Mouse (Mus musculus): ENCODE results near the gene Natd1. TPM values are rescaled to one million over a fixed set of nuclear protein-coding genes. Genes with fewer than 3 reads are reported as not detected.

Gene Natd1
- polyA plus RNA-seq, 1 experiment, result 39.3 TPM

DNA sequence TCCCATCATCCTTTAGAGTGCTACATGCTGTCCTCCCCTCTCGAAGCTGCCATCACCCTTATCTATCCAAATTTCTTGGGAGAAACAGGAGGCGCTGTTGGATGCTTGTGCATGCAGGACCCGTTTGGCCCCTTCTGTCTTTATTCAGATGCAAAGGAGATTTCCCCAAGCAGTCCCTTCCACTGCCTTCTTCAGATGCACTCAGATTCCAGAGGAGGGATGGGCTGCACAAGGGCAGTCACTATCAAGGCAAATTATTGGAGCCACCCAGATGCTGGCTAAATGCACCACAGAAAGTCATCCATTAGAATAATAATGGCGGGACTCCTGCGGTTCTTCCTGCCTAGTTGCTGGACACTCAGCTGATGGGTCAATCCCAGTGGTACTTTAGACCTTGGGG lies 8.4 kb upstream of the Natd1 start:
- no peak overlapping the region for H3K27ac ChIP-seq (ENCODE audit: insufficient read depth, low read depth, low read length)
- H3K4me1 ChIP-seq (ENCODE audit: control insufficient read depth, insufficient read depth, low read length), result peaks cover 5% of the 10 kb centered on the region; the same call in 1 of the 2 replicates
- WGBS, result 81% methylated on average over 5 of the region's 5 CpGs
- H3K4me3 ChIP-seq (ENCODE audit: insufficient read depth, low read depth, low read length), result no peak overlapping the region
- TF ChIP-seq CTCF (conservative IDR thresholded peaks at IDR 0.05; ENCODE audit: insufficient read depth, insufficient read length, low read depth, low read length), result no peak
- TF ChIP-seq POLR2A (IDR thresholded peaks at IDR 0.05; ENCODE audit: low read depth, low read length), result no peak
- H3K36me3 ChIP-seq (ENCODE audit: control insufficient read depth, insufficient read depth, low read length), result no peaks in the 10 kb centered on the region
- DNase-seq, result no peak
- no peaks in the 10 kb centered on the region for H3K27me3 ChIP-seq (replicated peaks; ENCODE audit: control insufficient read depth, insufficient read depth, low read length)

GRCm38 (mm10) chr11:60922195-60922594 lies 7.6 kb upstream of the Natd1 start:
- H3K4me1 ChIP-seq (ENCODE audit: control insufficient read depth, insufficient read depth, low read length), result peaks cover 5% of the 10 kb centered on the region; the same call in 1 of the 2 replicates
- H3K27ac ChIP-seq (ENCODE audit: insufficient read depth, low read depth, low read length), result no peak overlapping the region
- WGBS, result 86% methylated on average over 1 of the region's 1 CpGs
- no peak overlapping the region for H3K4me3 ChIP-seq (ENCODE audit: insufficient read depth, low read depth, low read length)
- H3K36me3 ChIP-seq (ENCODE audit: control insufficient read depth, insufficient read depth, low read length), result no peaks in the 10 kb centered on the region
- no peak for DNase-seq
- no peaks in the 10 kb centered on the region for H3K27me3 ChIP-seq (replicated peaks; ENCODE audit: control insufficient read depth, insufficient read depth, low read length)
- no peak for TF ChIP-seq CTCF (conservative IDR thresholded peaks at IDR 0.05; ENCODE audit: insufficient read depth, insufficient read length, low read depth, low read length)
- no peak for TF ChIP-seq POLR2A (IDR thresholded peaks at IDR 0.05; ENCODE audit: low read depth, low read length)

GRCm38 (mm10) chr11:60920021-60920420 lies 5.5 kb upstream of the Natd1 start:
- 0 out of 2 replicates have a peak, but pooled peaks cover 8% of the 10 kb centered on the region for H3K4me1 ChIP-seq (ENCODE audit: control insufficient read depth, insufficient read depth, low read length)
- no peaks in the 10 kb centered on the region for H3K27me3 ChIP-seq (replicated peaks; ENCODE audit: control insufficient read depth, insufficient read depth, low read length)
- WGBS, result 86% methylated on average over 2 of the region's 2 CpGs
- no peak overlapping the region for H3K4me3 ChIP-seq (ENCODE audit: insufficient read depth, low read depth, low read length)
- no peak for TF ChIP-seq CTCF (conservative IDR thresholded peaks at IDR 0.05; ENCODE audit: insufficient read depth, insufficient read length, low read depth, low read length)
- TF ChIP-seq POLR2A (IDR thresholded peaks at IDR 0.05; ENCODE audit: low read depth, low read length), result no peak
- H3K36me3 ChIP-seq (ENCODE audit: control insufficient read depth, insufficient read depth, low read length), result no peaks in the 10 kb centered on the region
- no peak overlapping the region for H3K27ac ChIP-seq (ENCODE audit: insufficient read depth, low read depth, low read length)
- no peak for DNase-seq

GRCm38 (mm10) chr11:60915201-60915600 lies 651 bp upstream of the Natd1 start:
- no peak overlapping the region for H3K4me3 ChIP-seq (ENCODE audit: insufficient read depth, low read depth, low read length)
- peaks cover 22% of the 10 kb centered on the region; the same call in 1 of the 2 replicates for H3K4me1 ChIP-seq (ENCODE audit: control insufficient read depth, insufficient read depth, low read length)
- TF ChIP-seq CTCF (conservative IDR thresholded peaks at IDR 0.05; ENCODE audit: insufficient read depth, insufficient read length, low read depth, low read length), result no peak
- no peak for TF ChIP-seq POLR2A (IDR thresholded peaks at IDR 0.05; ENCODE audit: low read depth, low read length)
- no peaks in the 10 kb centered on the region for H3K27me3 ChIP-seq (replicated peaks; ENCODE audit: control insufficient read depth, insufficient read depth, low read length)
- H3K27ac ChIP-seq (ENCODE audit: insufficient read depth, low read depth, low read length), result no peak overlapping the region
- WGBS, result 67% methylated on average over 4 of the region's 4 CpGs
- no peaks in the 10 kb centered on the region for H3K36me3 ChIP-seq (ENCODE audit: control insufficient read depth, insufficient read depth, low read length)
- DNase-seq, result no peak

GRCm38 (mm10) chr11:60913301-60914196 lies 1.0 kb downstream of the Natd1 start:
- peak; percentile 96 for DNase-seq
- under 1% methylated on average over 86 of the region's 86 CpGs for WGBS
- Histone ChIP-seq H3K36me3 (ENCODE audit: control insufficient read depth, insufficient read depth, low read length) (no peaks in the 10 kb centered on the region), H3K27ac (ENCODE audit: insufficient read depth, low read depth, low read length) (peak overlapping the region; percentile 54), H3K4me1 (ENCODE audit: control insufficient read depth, insufficient read depth, low read length) (peaks cover 22% of the 10 kb centered on the region; the same call in 1 of the 2 replicates), H3K27me3 (replicated peaks; ENCODE audit: control insufficient read depth, insufficient read depth, low read length) (no peaks in the 10 kb centered on the region), H3K4me3 (ENCODE audit: insufficient read depth, low read depth, low read length) (peak overlapping the region; percentile 88)
- TF ChIP-seq POLR2A (IDR thresholded peaks at IDR 0.05; ENCODE audit: low read depth, low read length) (peak; percentile 54), CTCF (conservative IDR thresholded peaks at IDR 0.05; ENCODE audit: insufficient read depth, insufficient read length, low read depth, low read length) (no peak)

- Histone ChIP-seq H3K27me3 (replicated peaks; ENCODE audit: control insufficient read depth, insufficient read depth, low read length) (no peaks in the 10 kb centered on the region), H3K27ac (ENCODE audit: insufficient read depth, low read depth, low read length) (no peak overlapping the region), H3K36me3 (ENCODE audit: control insufficient read depth, insufficient read depth, low read length) (no peaks in the 10 kb centered on the region), H3K4me1 (ENCODE audit: control insufficient read depth, insufficient read depth, low read length) (peaks cover 22% of the 10 kb centered on the region; the same call in 1 of the 2 replicates), H3K4me3 (ENCODE audit: insufficient read depth, low read depth, low read length) (peak overlapping the region; percentile 88)
- DNase-seq, result peak; percentile 31
- TF ChIP-seq CTCF (conservative IDR thresholded peaks at IDR 0.05; ENCODE audit: insufficient read depth, insufficient read length, low read depth, low read length), result no peak
- no peak for TF ChIP-seq POLR2A (IDR thresholded peaks at IDR 0.05; ENCODE audit: low read depth, low read length)
- WGBS, result 11% methylated on average over 7 of the region's 7 CpGs
Observed at GRCm38 (mm10) chr11:60912525-60912973, 2.0 kb downstream of the Natd1 start.

- H3K27ac ChIP-seq (ENCODE audit: insufficient read depth, low read depth, low read length), result no peak overlapping the region
- 76% methylated on average over 1 of the region's 1 CpGs for WGBS
- no peak for TF ChIP-seq POLR2A (IDR thresholded peaks at IDR 0.05; ENCODE audit: low read depth, low read length)
- no peak for TF ChIP-seq CTCF (conservative IDR thresholded peaks at IDR 0.05; ENCODE audit: insufficient read depth, insufficient read length, low read depth, low read length)
- H3K4me1 ChIP-seq (ENCODE audit: control insufficient read depth, insufficient read depth, low read length), result peaks cover 13% of the 10 kb centered on the region; the same call in 1 of the 2 replicates
- no peaks in the 10 kb centered on the region; the same call in 1 of the 2 replicates for H3K36me3 ChIP-seq (ENCODE audit: control insufficient read depth, insufficient read depth, low read length)
- H3K4me3 ChIP-seq (ENCODE audit: insufficient read depth, low read depth, low read length), result no peak overlapping the region
- no peak for DNase-seq
- no peaks in the 10 kb centered on the region for H3K27me3 ChIP-seq (replicated peaks; ENCODE audit: control insufficient read depth, insufficient read depth, low read length)
Observed at GRCm38 (mm10) chr11:60909626-60910025, 4.9 kb downstream of the Natd1 start.

Measured in kidney, adult 2 months (tissue).